Mouse (Mus musculus): ENCODE data around the gene Top2a.

Gene Top2a

DNA sequence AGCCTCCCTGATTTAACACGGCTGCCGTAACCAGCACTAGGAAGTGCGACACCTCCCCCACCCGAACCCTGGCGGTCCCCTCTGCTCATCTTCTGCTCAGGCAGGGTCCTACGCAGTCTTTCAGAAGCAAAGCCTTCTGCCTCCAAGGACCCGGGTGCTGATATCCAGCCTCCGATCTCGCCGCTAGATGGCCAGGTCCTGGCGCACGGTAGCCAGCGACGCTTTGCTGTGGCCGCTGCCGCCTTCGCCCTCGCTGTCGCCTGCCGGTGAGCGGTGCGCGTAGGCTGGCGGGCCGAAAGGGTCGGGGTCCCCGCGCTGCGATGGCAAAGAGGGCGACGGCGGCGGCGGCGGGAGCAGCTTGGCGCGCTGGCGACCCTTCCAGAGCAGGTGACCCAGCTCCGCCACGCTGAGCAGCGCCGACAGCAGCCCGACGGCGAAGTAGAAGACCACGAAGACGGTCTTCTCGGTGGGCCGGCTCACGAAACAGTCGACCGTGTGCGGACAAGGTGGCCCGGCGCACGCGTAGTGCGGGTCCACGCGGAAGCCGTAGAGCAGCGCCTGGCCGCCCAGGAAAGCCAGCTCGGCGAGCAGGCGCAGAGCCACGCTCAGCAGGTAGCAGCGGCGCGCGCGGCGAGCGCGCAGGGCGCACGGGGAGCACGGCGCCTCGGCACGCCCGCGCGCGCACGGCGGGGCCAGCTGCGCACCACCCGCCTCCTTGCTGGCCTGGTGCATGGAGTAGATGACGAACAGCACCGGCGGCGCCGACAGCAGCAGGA, 41.8 kb downstream of the Top2a start:
- DNase-seq, result peak; percentile 70

DNA sequence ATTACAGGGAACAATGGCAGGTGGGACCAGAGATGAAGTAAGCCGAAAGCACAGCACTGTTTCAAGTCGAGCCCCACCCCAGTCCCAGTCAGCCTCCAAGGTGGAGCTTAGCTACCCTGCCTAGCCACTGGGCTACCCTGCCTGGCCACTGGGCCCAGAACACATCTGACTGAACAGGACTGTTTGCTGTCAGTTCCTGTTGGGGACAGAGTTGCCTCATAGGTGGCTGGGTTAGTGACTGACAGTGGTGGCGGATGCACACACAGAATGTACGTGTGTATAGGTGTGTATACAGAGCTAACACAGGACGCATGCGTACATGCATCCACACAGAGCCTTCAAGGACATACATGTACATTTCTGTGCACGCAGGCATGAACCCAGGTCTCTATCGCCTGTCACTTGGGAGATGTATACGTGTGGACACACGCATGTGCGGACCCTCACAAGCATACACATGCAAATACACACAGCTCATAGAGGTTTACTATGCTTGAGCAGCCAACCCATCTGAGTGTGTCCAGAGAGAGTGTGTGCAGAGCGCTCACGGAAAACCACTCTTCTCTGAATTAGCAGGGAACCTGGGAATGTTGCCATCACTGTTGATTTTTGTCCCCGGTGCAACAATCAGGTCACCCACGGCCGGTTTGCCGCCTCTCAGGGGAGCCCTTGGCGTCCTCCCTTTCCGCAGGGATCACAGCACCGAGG, 42.5 kb downstream of the Top2a start:
- DNase-seq, result peak; percentile 15

DNA sequence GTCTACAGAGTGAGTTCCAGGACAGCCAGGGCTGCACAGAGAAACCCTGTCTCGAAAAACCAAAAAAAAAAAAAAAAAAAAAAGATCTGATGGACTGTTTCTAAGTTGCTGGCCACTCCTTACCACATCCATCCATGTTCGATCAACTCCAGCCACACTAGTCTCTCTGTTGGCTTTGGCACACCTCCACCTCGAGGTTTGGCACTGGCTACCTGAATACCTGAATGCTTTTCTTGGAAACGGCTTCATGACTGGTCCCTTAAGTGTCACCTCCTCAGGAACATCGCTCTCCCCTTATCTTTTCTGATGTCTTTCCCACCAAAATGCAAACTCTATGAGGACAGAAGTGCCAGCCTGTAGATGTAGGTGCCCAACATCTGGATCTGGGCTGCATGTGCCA, 44.6 kb downstream of the Top2a start:
- DNase-seq, result peak; percentile 1

DNA sequence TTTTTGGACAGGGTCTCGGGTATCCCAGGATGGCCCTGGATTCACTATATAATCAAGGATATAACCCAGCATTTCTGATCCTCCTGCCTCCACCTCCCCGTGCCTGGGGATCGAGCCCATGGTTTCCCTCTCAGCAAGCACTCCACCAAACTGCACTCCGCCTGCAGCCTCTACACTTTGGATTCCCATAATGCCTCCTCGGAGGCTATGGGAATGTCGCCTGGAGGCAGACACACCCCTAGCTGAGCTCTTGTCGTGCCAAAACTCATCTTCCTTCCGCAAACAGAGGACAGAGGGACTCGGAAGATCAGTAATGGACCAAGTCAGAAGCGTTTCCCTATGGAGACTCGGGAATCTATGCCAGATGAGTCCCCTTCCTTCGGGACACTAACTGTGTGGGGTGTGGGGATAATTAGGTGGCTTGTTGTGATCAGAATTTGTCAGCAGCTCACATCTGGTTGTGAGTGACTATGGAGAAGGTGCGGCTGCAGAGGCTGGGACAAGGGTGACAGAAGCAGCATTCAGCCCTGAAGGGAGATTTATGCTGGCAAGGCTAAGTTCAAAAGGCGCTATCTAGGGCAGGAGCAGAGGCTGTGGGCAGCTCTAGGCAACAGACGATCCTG, 45.4 kb downstream of the Top2a start:
- peak; percentile 2 for DNase-seq

DNA sequence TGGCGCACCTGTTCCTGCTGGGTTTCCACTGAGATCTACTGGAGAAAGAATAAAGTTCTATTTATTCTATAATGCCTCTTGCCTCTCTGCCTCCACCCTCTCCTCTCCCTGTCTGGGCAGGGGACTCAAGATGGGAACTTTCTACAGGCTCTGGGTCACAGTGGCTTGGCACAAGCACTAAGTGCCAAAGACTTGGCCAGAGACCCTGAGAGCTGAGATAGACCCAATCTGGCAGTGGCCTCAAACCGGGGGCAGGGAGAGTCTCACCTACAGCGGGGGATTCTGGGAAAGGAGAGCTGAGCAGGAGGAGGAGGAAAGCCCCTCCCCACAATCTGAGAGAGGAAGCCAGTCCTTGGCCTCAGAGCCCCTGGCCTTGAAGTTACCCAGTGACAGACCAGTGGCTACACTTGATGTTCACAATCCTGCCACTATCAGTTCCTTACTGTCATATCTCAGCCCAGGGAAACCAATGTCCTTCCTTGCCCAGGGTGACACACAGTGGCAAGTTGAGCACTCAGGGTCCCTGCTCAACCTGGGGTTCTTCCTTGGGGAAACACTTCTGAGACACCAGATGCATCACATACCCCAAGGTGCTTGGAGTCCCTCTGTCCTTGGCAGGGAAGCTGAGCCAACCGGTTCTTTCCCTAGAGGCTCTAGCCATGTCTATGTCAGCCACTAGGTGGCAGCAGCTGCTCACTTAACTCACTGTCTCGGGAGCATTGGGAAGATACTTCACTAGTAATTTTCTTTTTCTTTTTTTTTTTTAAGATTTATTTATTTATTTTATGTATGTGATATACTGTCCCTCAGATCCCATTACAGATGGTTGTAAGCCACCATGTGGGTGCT, 48.9 kb downstream of the Top2a start:
- DNase-seq, result peak; percentile 74

DNA sequence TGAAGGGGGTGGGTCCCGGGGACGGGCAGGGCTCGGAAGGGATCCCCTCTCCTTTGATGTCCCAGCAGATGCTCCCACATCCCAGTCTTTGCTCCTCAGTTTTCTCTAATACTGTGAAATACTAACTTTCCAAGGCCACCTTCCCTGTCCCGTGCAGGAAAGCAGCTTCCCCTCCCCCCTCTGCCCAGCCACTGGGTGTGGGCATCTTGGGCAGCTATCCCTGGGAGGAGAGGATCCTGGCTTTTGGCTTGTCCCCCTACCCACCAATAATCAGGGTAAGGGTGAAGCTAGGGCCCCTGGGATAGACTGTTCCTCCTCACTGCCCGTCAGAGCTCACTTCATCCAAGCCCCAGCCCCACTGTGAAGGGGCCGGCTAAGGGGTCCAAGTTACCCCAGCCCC, 49.8 kb downstream of the Top2a start:
- peak; percentile 7 for DNase-seq

DNA sequence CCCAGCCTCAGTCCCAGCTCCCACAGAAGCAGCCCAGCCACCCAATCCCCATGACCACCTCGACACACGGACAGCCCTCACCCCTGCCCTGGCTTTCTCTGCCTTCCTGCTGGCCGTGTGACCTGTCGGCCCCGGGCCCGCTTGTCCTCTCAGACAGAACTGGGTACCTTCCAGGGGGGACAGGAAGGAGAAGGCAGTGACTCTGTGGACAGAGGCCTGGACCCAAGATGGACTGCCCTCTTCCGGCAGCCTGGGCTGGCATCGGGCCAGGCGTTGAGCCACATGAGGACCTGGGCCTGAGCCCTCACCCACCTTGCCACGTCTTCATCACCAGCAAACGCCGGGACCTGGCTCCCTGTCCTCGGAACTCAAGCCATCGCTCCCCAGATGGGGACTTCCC, 50.4 kb downstream of the Top2a start:
- peak; percentile 38 for DNase-seq

DNA sequence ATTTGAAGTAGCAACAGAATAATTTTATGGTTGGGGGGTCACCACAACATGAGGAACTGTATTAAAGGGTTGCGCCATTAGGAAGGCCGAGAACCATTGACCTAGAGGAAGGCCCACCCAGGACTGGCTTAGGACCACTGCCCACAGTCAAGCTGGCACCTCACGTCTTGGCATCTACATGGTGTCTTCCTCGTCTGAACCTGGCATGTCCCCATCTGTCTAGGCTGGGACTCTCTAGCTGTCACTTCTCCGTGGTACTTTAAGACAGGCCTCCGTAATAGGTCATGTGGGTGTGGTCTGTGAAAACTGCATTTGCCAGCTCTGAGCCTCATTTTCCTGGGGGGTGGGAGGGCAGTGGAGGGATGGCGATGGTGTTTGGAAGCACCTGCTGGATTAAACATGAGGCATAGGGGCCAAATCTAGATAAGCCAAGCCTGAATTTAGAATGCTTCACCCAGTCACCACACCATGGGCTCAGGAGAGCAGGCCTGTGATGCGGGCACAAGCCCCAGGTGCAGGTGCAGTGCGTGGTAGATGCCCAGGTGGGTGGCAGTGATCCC, 51.1 kb downstream of the Top2a start:
- DNase-seq, result peak; percentile 19

DNA sequence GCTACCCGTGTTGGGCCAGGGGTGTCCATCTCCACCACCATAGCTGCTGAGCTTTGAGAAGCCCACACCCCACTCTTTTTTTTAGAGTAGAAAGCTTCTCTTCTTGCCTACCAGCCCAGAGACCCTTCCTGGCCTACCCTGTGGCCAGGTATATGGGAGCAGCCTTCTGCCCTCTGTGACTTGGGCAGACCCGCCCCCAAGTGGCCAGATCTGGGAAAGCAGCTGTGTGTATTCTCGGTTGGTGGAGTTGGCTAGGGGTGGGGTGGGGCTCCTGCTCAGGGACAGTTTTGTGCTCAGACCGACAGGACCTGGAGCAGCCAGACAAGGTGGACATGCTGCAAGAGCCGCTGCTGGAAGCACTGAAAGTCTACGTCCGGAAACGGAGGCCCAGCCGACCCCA, 51.8 kb downstream of the Top2a start:
- DNase-seq, result peak; percentile 85

DNA sequence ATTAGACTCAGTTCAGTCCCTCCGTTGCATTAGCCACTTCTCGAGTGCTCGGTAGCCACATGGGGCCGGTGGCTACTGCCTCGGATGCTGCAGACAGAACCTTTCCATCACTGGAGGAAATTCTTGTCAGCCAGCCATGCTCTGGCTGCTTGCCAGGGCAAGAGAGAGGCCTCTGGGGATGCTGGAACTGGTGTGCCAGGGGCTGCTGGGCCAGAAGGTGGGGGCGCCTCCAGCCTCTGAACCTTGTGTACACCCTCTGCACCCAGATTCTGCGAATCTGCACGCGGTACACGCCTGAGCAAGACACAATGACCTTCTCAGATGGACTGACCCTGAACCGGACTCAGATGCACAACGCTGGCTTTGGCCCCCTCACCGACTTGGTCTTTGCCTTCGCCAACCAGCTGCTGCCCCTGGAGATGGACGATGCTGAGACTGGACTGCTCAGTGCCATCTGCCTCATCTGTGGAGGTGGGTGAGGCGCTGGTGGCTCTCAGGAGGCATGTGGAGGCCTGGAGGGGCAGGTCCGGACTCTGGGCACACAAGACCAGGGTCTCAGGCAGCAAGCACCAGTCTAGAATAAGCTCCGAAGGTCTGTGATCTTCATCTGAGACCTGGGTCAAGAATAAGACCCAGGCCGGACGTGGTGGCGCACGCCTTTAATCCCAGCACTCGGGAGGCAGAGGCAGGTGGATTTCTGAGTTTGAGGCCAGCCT, 52.5 kb downstream of the Top2a start:
- peak; percentile 66 for DNase-seq

DNA sequence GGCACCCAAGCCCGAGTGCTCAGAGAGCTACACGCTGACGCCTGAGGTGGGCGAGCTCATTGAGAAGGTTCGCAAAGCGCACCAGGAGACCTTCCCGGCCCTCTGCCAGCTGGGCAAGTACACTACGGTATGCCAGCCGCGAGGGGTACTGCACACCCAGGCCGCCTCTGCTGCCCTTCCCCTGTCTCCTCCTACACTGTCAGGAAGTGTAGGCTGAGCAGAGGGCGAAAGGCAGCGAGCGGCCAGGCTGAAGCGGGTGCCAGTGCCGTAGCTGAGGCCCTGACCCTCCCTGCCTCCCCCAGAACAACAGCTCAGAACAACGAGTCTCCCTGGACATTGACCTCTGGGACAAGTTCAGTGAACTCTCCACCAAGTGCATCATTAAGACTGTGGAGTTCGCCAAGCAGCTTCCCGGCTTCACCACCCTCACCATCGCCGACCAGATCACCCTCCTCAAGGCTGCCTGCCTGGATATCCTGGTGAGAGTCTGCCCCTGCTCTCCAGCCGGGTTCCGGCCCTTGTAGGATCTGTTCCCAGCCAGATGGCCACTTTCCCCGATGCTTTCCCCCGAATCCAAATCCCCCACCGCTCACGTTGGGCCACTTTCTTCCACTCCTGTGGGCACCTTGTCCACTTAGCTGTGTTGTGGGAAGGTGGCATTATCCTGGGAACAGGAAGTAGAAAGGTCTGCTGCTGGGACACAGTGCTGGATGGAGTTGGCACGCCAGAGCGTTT, 53.6 kb downstream of the Top2a start:
- peak; percentile 24 for DNase-seq

DNA sequence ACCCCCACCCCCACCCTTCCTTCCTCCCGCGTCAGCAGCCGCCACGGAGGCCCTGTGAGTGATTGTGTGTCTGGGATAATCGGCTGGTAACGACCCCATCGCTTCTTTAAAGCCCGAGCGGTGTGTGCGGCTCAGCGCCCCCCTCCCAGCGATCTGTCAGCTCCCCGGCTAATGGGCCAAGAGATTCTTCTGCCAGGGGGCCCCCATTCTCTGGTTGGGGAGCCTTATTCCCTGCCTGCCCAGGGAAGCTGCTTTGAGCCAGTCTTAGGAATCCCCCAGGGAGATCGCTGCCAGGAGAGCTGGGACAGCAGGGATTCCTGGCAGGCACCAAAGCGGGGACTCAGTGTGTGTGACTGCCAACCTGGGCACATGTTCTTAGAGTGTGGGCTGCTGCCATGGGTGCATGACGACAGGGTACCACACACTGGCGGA, 54.5 kb downstream of the Top2a start:
- peak; percentile 33 for DNase-seq

DNA sequence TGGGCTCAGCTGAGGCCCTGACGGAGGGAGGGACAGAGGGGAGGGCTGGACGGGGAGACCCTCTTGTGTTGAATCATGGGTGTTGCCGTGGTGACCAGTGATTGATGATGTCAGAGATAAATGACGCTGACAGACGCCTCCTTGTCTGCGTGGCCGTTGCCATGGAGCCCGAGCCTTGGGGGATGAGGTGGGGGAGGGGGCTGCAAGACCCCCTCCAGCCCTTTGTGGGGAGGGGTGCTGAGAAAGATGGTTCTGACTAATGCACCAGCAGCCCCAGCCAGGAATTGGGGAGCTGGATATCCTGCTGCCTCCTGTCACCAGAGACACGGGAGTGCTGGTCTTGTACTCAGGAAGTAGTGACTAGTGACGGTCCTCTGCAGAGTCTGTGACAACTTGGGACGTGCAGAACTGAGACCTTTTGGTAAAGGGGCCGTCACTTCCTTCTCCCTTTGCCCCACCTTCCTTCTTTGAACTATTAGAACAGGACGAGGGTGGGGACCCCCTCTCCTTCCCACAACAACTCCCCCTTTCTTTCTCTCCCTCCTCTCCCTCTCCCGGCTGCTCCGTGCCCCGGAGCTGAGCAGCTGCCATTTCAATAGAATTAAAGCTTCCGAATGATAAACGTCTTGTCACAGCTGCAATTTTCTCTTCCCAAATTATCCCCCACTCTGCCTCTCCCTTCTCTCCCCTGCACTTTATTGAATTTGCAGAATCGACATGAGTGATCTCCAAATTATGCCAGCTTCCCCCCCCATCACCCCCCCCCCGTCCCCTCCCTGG, 55.1 kb downstream of the Top2a start:
- peak; percentile 20 for DNase-seq

DNA sequence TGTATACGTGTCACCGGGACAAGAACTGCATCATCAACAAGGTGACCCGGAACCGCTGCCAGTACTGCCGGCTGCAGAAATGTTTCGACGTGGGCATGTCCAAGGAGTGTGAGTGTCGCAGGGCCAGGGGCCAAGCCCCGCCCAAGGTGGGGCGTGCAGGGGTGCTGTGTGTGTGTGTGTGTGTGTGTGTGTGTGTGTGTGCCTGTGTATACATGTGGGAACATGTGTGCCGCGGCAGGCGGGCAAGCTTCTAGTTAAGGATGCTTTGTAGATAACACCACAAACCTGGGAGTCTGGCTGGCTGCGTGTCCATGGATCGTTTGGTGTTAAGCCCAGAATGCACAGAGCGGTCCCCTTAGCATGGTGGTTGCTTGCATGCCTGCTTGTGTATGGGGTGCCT, 55.9 kb downstream of the Top2a start:
- DNase-seq, result peak; percentile 25

DNA sequence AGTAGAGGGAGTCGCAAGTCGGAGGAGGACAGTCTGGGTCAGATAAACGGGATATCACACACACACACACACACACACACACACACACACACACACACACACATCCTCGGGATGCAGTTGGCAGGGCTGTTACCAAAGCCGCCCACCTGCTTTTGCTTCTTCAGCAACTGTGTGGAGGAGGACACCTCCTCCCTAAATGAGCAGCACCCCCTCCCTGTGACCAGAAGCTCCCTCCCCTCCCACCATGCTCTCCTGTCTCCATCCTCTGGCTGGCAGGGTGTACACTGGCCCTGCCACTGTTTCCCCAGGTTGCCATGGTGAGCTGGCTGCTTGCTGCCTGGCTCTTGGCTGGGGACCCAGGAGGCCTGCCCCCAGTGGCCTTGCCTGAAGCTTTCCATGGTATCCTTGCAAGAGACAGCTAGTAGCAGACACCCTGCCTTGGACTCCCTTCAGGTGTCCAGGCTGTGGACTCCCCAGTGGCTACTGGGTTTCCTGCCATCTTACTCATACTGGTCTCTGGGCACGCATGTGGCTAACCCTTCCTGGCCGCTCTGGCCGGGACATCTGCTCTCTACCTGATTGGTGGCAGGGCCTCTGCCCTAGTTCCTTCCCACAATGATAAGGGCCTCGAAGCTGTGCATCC, 57.4 kb downstream of the Top2a start:
- DNase-seq, result peak; percentile 74

DNA sequence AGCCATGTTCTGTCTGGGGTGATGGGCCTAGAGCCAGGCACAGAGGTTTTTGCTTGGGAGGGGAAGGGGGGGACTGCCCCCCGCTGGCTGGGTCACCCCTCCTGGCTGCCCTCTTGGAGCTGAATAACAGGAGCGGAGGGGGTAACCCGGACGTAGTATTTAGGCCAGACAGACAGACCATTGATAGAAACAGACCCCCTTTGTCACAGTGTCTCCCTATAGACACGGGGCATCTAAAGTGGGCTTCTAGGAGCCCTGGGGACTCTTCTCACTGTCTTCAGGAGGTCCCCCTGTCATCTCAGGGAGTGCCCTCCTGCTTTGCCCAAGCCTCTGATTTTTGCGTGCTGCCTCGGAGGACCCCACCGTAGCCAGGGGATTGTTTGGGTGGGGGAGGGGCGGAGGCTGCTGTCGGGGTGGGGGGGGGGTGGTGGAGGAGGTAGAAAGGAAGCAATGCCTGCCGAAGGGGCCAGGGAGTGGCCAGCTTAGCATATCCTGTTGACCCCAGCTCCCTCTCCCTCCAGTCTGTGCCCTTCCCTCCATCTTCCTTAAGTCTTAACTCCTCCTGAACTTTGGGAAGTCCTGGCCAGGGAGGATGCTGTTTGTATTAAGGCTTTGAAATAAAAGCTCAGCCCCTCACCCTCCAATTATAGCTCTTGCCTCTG, 58.4 kb downstream of the Top2a start:
- DNase-seq, result no peak

DNA sequence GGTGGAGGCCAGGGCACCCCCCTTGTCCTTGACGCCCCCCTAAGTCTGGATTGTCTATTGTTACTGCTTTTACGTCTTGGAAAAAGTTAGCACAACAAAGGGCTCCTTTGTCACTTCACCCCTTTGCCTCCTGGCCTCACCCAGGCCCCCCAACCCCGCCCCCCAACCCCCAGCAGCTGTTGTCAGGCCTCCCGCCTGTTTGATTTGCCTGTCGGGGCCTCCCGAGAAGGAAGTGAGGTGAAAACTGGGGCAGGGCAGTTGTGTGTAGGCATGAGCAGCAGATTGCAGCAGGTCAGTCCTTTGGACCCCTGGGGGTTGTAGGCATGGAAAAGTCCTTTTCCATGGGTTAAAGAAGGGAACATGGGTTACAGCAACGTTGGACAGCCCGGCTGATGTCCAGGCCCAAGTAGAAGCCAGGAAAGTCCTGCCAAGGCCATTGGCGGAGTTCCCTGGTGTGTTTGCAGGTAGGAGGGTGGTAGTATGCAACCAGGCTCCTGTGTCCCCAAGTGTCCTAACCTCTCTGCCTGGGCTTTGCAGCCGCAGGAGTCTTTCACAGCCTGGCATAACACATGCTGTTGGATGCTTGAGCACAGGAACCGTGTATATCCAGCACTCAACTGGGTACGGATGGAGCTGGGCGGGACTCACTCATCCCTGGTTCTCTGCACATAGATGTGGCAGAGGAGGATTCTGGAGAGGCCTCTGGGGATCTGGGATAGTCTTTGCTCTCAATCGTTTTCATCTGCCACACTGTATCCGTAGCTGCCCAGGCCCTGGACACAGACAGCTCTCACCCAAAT, 59.2 kb downstream of the Top2a start:
- peak; percentile 54 for DNase-seq

DNA sequence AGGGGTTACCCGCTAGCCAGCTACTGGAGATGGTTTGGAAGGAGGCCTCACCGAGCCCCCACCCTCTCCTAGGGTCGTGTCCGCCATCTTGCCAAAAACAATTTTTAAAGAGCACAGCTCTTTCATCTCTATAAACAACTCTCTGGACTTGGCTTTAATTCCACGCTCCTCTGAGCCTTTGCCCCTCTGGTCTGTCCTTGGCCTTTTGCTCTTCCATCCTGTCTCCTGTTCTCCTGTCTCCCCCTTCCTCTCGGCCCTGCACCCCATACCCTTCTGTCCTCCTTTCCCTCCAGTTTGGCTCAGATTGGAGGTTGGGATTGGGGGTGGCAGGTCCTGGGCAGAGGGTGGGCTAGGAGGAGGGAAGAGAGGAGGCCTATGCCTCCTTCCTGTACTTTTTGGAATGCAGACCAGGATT, 59.8 kb downstream of the Top2a start:
- no peak for DNase-seq

Data from cerebellum, adult 11 months (tissue).